Mouse (Mus musculus) R1 (cell line): ENCODE results near the gene Yju2.

ENCODE experiments used
- DNase-seq: peaks from one replicate; pipeline ENCODE4 v3.0.0-alpha.2; 2018; ENCODE audit warnings: low read depth, low spot score

Gene Yju2

DNA sequence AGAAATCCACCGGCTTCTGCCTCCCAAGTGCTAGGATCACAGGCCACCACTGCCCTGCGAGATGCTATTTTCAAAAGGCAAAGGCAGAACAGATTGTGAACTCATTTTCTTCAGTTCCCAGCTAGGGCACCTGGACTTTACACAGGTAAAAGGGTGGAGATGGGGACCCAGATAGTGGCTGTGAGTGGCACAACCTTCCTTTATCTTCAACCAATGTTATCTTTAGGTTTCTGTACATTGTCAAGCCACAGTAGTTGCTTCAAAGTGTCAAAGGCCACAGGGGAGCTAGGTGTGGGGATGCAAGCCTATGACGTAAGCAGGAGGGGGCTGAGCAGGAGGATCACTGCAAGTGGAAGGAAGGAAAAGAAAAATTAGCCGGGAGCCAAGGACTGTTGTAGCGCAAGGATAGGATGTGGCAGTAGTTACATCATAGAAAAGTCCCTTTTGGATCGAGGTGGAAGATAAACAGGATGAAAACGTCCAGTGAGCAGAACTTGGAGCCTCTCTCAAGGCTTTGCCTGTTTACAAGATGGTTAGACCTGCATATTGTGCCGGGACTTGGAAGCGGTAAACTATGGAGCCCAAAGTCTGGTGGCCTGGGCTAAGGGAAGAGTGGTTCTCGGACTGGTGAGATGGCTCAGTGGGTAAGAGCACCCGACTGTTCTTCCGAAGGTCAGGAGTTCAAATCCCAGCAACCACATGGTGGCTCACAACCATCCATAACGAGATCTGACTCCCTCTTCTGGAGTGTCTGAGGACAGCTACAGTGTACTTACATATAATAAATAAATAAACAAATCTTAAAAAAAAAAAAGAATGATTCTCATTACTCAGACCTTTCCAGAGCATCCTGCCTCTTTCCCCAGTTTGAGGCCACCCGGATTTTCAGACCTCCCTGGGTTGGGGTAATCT lies 48.8 kb downstream of the Yju2 start:
- DNase-seq = peak; percentile 54

DNA sequence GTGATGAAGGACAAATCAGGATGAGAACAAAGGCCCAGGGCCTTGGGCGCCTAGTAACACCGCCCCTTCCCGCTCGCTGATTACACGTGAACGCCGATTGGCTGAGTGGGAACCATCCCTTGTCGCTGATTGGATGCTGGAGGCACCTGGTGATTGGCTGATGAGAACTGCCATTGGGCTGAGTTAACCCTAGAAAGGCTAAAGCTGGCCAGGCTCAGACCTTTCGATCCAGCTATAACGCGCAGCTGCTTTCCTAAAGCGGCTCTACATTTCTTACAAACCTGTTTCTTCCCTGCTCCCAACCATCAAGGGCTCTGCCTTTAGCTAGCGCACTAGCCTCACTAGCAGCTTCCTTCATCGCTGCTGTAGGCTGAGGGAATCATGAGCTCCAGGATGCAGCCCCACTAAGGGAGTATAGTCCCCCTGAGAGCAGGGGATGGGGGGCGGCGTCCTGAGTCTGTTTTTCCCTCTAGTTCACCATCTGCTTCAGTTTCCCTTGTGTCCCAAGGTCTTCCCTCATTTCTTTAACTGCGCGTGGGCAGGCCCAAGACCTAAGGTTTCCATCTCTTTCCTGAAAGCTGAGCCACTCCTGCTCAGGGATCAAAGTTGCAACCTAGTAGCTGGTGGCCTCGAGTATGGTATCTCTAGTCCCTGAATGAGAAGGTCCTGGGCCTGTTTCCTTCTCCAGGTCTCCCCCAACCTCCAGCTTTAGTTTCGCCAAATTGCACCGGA lies 49.6 kb downstream of the Yju2 start:
- peak; percentile 99 for DNase-seq

DNA sequence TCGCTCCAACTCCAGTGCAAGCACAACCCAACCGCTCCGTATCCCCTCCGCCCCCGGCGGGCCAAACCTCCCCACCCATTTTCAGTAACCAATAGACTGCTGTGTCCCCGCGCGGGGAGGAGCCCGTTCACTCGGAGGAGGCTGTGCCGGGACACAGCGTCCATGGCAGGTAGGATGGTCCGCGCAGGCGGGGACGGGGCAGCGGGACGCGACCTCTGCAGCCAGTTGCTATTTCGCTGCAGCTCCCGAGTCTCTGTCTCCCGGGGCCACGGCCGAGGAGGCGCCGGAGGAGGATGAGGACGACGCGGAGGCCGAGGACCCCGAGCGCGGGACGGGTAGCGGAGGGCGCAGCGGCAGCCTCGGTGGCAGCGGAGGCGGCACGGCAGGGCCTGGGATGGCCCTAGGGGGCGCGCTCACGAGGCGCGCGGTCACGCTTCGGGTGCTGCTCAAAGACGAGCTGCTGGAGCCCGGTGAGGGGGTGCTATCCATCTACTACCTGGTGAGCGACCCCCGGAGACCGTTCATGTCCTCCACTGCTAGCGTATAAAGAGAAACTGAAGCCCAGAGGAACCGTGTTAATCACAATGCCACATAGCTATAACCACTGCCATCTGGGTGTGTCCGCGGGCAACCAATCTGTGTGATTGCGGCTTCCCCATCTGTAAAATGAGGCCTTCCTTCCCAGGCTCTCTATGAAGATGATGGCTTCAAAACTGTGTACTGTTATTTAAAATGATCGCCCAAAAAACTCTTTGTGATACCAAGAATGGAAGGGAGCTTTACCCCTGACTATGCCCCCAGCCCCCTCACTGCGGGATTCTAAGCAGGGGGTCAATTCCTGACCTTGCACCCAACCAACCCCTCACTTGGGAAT lies 50.4 kb downstream of the Yju2 start:
- DNase-seq = peak; percentile 94

DNA sequence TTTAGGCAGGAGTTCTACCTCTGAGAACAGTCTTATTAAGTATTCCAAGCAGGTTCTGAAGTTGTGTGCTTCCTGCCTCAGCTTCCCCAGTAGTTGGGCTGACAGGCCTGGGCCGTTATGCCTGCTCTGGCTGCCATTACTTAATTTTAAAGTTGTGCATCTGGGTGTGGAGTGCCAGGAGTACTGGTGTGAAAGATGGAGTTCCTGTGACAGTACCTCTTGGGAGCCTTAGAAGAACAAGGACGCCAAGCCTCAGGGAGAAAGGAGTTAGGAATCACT lies 51.0 kb downstream of the Yju2 start:
- no peak for DNase-seq

DNA sequence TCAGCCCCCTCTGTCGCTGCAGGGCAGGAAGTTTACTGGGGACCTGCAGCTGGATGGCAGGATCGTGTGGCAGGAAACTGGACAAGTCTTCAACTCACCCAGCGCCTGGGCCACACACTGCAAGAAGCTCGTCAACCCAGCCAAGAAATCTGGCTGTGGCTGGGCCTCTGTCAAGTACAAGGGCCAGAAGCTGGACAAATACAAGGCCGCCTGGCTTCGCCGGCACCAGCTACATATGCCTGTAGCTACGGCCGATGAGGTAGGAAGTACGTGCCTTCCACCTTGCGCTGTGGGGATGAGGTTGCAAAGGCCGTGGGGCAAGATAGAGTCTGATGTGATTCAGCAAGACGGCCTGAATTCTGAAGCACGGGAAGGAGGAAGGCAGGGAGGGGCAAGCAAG lies 51.4 kb downstream of the Yju2 start:
- no peak for DNase-seq

DNA sequence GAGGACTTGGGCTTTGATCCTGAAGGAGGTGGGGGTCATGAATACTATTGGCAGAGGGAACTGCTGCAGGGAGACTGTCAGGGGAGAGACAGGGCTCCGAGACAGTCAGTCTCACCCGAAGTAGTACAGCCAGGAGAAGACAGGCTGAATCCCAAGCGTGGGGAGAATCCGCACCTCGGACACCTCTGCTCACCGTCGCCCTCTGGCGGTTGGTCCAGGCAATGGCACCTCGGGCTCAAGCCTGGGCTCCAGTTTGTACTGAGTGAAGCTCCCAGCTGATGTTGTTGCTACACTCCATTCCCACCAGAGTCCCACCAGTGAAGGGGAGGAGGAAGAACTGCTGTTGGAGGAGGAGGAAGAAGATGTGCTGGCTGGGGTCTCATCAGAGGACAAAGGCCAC lies 51.8 kb downstream of the Yju2 start:
- DNase-seq = peak; percentile 72

DNA sequence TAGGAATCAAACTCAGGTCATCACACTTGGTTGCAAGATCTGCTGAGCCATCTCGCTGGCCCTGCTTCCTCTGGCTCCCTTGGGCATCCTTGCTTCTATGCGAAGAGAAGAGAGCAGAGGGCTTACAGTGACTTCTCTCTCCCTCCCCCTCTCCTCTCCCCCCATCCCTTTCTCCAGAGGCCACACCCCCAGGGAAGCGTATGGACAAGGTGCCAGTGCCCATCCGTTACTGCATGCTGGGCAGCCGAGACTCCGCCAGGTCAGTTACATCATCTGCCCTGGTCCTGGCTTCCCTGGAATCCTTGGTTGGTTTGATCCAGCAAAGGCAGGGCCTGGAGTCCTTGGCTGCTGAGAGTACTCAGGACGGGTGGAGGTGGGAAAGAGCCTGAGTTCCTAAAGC lies 52.5 kb downstream of the Yju2 start:
- DNase-seq = no peak

DNA sequence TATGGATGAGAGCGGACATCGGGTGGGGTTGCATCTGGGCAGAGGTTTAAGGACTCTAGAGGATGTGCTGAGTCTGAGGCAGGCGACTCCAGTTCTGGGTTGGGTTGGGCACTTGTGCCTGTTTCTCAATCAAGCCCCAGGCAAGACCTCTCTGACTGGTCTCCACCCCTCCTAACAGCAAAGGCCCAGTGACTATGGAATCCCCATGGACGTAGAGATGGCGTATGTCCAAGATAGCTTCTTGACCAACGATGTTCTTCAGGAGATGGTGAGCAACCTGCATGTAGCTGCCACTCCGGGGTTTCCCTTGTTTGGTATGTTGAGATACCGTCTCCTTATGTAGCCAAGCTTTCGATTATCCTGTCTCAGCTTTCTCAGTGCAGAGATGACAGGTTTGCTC lies 56.4 kb downstream of the Yju2 start:
- no peak for DNase-seq

DNA sequence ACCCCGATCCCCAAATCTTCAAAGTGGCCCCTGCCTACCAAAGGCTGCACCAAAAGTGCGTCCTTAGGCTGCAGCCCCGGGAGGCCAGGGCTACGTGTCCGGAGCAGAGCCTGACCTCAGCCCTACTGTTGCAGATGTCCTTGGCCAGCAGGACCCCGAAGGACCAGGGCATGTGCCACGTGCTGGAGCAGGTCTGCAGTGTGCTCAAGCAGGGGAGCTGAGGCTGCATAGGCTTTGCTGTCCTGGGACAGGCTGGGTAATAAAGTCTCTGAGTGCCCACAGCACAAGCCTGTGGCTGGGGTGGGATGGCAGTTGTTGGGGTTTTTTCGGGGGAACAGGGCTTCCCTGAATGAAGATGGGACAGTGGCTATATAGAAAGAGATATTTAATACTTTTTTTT lies 57.5 kb downstream of the Yju2 start:
- no peak for DNase-seq

DNA sequence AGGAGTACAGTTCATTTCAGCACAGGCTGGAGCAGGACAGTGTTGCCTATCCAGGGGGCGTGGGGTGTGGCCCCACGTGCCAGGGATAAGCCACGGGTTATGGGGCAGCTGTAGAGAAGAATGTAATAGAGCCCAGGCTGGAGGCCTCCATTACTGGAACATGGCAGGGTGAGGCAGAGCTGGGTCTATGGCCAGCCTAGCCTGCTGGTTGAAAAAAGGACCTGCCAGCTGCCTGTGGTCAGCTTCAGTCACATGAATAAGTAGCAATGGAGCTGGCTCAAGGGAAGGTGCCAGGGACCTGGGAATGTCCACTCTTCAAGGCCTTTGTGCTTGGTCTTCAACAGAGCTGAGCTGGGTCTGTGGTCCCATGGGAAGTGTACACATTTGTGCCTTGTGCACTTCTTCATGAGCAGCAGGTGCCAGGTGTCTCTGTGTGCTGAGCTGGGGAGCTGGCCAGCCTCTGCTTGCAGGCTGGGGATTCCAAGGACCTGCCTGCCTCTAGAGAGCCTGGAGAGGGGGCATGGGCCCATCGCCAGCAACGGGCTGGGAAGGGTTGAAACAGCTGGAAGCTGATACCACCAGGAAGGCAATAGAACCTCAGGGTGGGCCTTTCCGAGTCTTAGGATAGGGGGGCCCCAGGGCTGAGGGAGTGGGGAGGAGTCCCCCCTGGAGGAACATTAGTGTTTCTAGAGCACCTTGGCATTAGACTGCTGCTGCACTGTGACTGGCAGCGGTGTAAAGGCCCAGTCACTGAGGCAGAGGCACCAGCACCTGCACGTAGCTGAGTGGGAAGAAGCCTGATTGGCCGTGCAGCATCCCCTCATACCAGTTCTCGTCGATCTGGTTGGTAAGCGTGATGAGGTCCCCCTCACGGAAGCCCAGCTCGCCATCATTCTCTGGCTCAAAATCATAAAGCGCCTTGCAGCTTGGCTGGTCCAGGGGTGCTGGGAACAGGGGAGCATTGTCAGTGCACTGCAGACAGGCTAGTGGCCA lies 58.2 kb downstream of the Yju2 start:
- DNase-seq = no peak

DNA sequence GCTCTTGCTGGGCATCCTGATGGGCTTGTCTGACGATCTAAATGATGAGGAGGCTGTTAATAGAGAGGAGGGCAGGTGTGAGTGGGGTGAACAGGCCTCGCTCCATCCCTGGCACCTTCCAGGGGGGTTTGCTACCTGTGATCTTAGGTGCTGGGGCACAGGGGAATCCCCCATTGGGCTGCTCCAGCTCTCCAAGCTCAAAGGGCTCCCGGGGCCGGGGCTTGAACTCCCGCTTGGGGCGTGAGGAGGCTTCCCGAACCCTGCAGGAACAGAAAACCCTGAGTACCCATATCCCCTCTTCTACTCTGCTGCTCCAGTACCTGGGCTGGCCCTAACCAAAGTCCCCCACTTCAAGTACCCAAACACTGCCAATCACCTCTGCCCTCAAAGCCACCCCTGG lies 58.9 kb downstream of the Yju2 start:
- DNase-seq = no peak
